Mouse (Mus musculus) hindbrain, embryonic 13.5 days (tissue): ENCODE results near the gene Itk. TPM values are rescaled to one million over a fixed set of nuclear protein-coding genes. Genes with fewer than 3 reads are reported as not detected.

Experiments used
- ATAC-seq: fragments of 200-750 bp; cut with Nextera tagmentation; 2 replicates; pipeline ENCODE4 v1.8.0; 2017; ENCODE audit warnings: moderate TSS enrichment; ENCODE audit not compliant: low FRiP score
- H3K27ac ChIP-seq: fragments of 300-500 bp; sonication (generic); 2 replicates; pipeline ENCODE4 v1.5.1; 2015; ENCODE audit warnings: inconsistent platforms, mild to moderate bottlenecking, moderate library complexity
- H3K27me3 ChIP-seq: fragments of 300-500 bp; sonication (generic); 2 replicates; pipeline ENCODE4 v1.6.1; 2015; ENCODE audit warnings: mild to moderate bottlenecking, inconsistent platforms
- H3K36me3 ChIP-seq: fragments of 300-500 bp; sonication (generic); 2 replicates; pipeline ENCODE4 v1.6.1; 2015; ENCODE audit warnings: mild to moderate bottlenecking, inconsistent platforms
- H3K4me1 ChIP-seq: fragments of 300-500 bp; sonication (generic); replicated peaks from 2 replicates; pipeline ENCODE4 v1.6.1; 2015; ENCODE audit warnings: inconsistent platforms
- H3K4me2 ChIP-seq: fragments of 300-500 bp; sonication (generic); 2 replicates; pipeline ENCODE4 v1.6.1; 2015; ENCODE audit warnings: inconsistent platforms, mild to moderate bottlenecking, moderate library complexity
- H3K4me3 ChIP-seq: fragments of 300-500 bp; sonication (generic); 2 replicates; pipeline ENCODE4 v1.5.1; 2015; ENCODE audit warnings: mild to moderate bottlenecking, inconsistent platforms
- H3K9ac ChIP-seq: fragments of 300-500 bp; sonication (generic); 2 replicates; pipeline ENCODE4 v1.6.1; 2015; ENCODE audit warnings: mild to moderate bottlenecking, inconsistent platforms
- H3K9me3 ChIP-seq: fragments of 300-500 bp; sonication (generic); 2 replicates; pipeline ENCODE4 v1.6.1; 2016; ENCODE audit warnings: inconsistent platforms
- WGBS: fragments of 180-500 bp; shearing (Covaris S2); methylation state at CpG from one replicate; pipeline ENCODE4 v1.1.7; 2015; 5-methylcytosine and 5-hydroxymethylcytosine counted together
- polyA plus RNA-seq: library from polyadenylated mRNA; unstranded; fragments of >200 nt; fragmentation: Nextera tagmentation; extraction: Ambion mirVana; gene quantifications from 2 replicates; pipeline ENCODE4 v1.2.1, GENCODE M21; 2015

The Itk gene
- polyA plus RNA-seq, 1 experiment from 2014 or later, result not detected

- Histone ChIP-seq H3K4me2 (no peak overlapping the region), H3K4me1 (no peaks in the 10 kb centered on the region), H3K27me3 (no peaks in the 10 kb centered on the region), H3K9ac (no peak overlapping the region), H3K9me3 (no peaks in the 10 kb centered on the region), H3K27ac (no peak overlapping the region), H3K4me3 (no peak overlapping the region), H3K36me3 (no peaks in the 10 kb centered on the region)
- 64% methylated on average over 3 of the region's 3 CpGs for WGBS
- no peak for ATAC-seq
Observed at GRCm38 (mm10) chr11:46366357-46366756, 23.0 kb downstream of the Itk start.

GRCm38 (mm10) chr11:46365744-46366143, 23.6 kb downstream of the Itk start:
- Histone ChIP-seq H3K36me3 (no peaks in the 10 kb centered on the region), H3K27me3 (no peaks in the 10 kb centered on the region), H3K9ac (no peak overlapping the region), H3K4me2 (no peak overlapping the region), H3K4me1 (no peaks in the 10 kb centered on the region), H3K4me3 (no peak overlapping the region), H3K9me3 (no peaks in the 10 kb centered on the region), H3K27ac (no peak overlapping the region)
- ATAC-seq, result no peak
- 81% methylated on average over 5 of the region's 5 CpGs for WGBS

GRCm38 (mm10) chr11:46363864-46364263, 25.5 kb downstream of the Itk start:
- Histone ChIP-seq H3K4me1 (no peaks in the 10 kb centered on the region), H3K4me3 (no peak overlapping the region), H3K27ac (no peak overlapping the region), H3K9me3 (no peaks in the 10 kb centered on the region), H3K36me3 (no peaks in the 10 kb centered on the region), H3K9ac (no peak overlapping the region), H3K27me3 (no peaks in the 10 kb centered on the region), H3K4me2 (no peak overlapping the region)
- 97% methylated on average over 9 of the region's 9 CpGs for whole genome bisulfite sequencing
- no peak for ATAC-seq

- Histone ChIP-seq H3K4me3 (no peak overlapping the region), H3K27me3 (no peaks in the 10 kb centered on the region), H3K27ac (no peak overlapping the region), H3K4me1 (no peaks in the 10 kb centered on the region), H3K9ac (no peak overlapping the region), H3K4me2 (no peak overlapping the region), H3K9me3 (no peaks in the 10 kb centered on the region), H3K36me3 (no peaks in the 10 kb centered on the region)
- ATAC-seq, result no peak
- WGBS, result 90% methylated on average over 18 of the region's 18 CpGs
Observed at GRCm38 (mm10) chr11:46362061-46363022, 27.0 kb downstream of the Itk start.

GRCm38 (mm10) chr11:46360991-46361665, 28.2 kb downstream of the Itk start:
- Histone ChIP-seq H3K36me3 (no peaks in the 10 kb centered on the region), H3K4me1 (no peaks in the 10 kb centered on the region), H3K27me3 (no peaks in the 10 kb centered on the region), H3K9me3 (no peaks in the 10 kb centered on the region), H3K9ac (no peak overlapping the region), H3K4me3 (no peak overlapping the region), H3K27ac (no peak overlapping the region), H3K4me2 (no peak overlapping the region)
- 79% methylated on average over 2 of the region's 2 CpGs for WGBS
- ATAC-seq, result no peak

GRCm38 (mm10) chr11:46358369-46358768, 30.9 kb downstream of the Itk start:
- no peak overlapping the region for H3K9ac ChIP-seq
- no peaks in the 10 kb centered on the region for H3K4me1 ChIP-seq
- WGBS, result 71% methylated on average over 1 of the region's 1 CpGs
- no peak overlapping the region for H3K27ac ChIP-seq
- no peak for ATAC-seq
- no peak overlapping the region for H3K4me3 ChIP-seq
- no peaks in the 10 kb centered on the region for H3K27me3 ChIP-seq
- no peaks in the 10 kb centered on the region for H3K9me3 ChIP-seq
- no peak overlapping the region for H3K4me2 ChIP-seq
- H3K36me3 ChIP-seq, result no peaks in the 10 kb centered on the region

GRCm38 (mm10) chr11:46349681-46350410, 39.5 kb downstream of the Itk start:
- no peak overlapping the region for H3K27ac ChIP-seq
- H3K4me3 ChIP-seq, result no peak overlapping the region
- WGBS, result 64% methylated on average over 2 of the region's 2 CpGs
- no peaks in the 10 kb centered on the region for H3K27me3 ChIP-seq
- no peak overlapping the region for H3K4me2 ChIP-seq
- no peak for ATAC-seq
- no peaks in the 10 kb centered on the region for H3K36me3 ChIP-seq
- H3K4me1 ChIP-seq, result no peaks in the 10 kb centered on the region
- no peaks in the 10 kb centered on the region for H3K9me3 ChIP-seq
- no peak overlapping the region for H3K9ac ChIP-seq

GRCm38 (mm10) chr11:46348416-46348815, 40.9 kb downstream of the Itk start:
- Histone ChIP-seq H3K4me2 (no peak overlapping the region), H3K9me3 (no peaks in the 10 kb centered on the region), H3K27ac (no peak overlapping the region), H3K27me3 (no peaks in the 10 kb centered on the region), H3K4me3 (no peak overlapping the region), H3K4me1 (no peaks in the 10 kb centered on the region), H3K9ac (no peak overlapping the region), H3K36me3 (no peaks in the 10 kb centered on the region)
- ATAC-seq, result no peak
- WGBS, result 82% methylated on average over 3 of the region's 3 CpGs

GRCm38 (mm10) chr11:46347756-46348155, 41.6 kb downstream of the Itk start:
- Histone ChIP-seq H3K9me3 (no peaks in the 10 kb centered on the region), H3K36me3 (no peaks in the 10 kb centered on the region), H3K4me2 (no peak overlapping the region), H3K27me3 (no peaks in the 10 kb centered on the region), H3K27ac (no peak overlapping the region), H3K4me1 (no peaks in the 10 kb centered on the region), H3K4me3 (no peak overlapping the region), H3K9ac (no peak overlapping the region)
- ATAC-seq, result no peak
- 96% methylated on average over 5 of the region's 5 CpGs for WGBS

- no peak for ATAC-seq
- WGBS, result 56% methylated on average over 5 of the region's 5 CpGs
- H3K9me3 ChIP-seq, result no peaks in the 10 kb centered on the region
- H3K4me1 ChIP-seq, result no peaks in the 10 kb centered on the region
- H3K9ac ChIP-seq, result no peak overlapping the region
- no peak overlapping the region for H3K4me3 ChIP-seq
- H3K36me3 ChIP-seq, result no peaks in the 10 kb centered on the region
- H3K4me2 ChIP-seq, result no peak overlapping the region
- no peaks in the 10 kb centered on the region for H3K27me3 ChIP-seq
- H3K27ac ChIP-seq, result no peak overlapping the region
Observed at GRCm38 (mm10) chr11:46343886-46344546, 45.3 kb downstream of the Itk start.

GRCm38 (mm10) chr11:46341960-46342359, 47.4 kb downstream of the Itk start:
- H3K4me3 ChIP-seq, result no peak overlapping the region
- no peak for ATAC-seq
- no peaks in the 10 kb centered on the region for H3K4me1 ChIP-seq
- no peak overlapping the region for H3K9ac ChIP-seq
- WGBS, result 91% methylated on average over 4 of the region's 4 CpGs
- H3K27me3 ChIP-seq, result no peaks in the 10 kb centered on the region
- H3K27ac ChIP-seq, result no peak overlapping the region
- H3K4me2 ChIP-seq, result no peak overlapping the region
- H3K9me3 ChIP-seq, result no peaks in the 10 kb centered on the region
- no peaks in the 10 kb centered on the region for H3K36me3 ChIP-seq

GRCm38 (mm10) chr11:46336020-46336419, 53.3 kb downstream of the Itk start:
- Histone ChIP-seq H3K4me3 (no peak overlapping the region), H3K4me1 (no peaks in the 10 kb centered on the region), H3K27ac (no peak overlapping the region), H3K27me3 (no peaks in the 10 kb centered on the region), H3K4me2 (no peak overlapping the region), H3K9ac (no peak overlapping the region), H3K9me3 (no peaks in the 10 kb centered on the region), H3K36me3 (no peaks in the 10 kb centered on the region)
- 87% methylated on average over 5 of the region's 5 CpGs for WGBS
- ATAC-seq, result no peak
